Mouse (Mus musculus) testis, adult 2 months (tissue): Measurements from ENCODE around the gene Slc13a4. TPM values are rescaled to one million over a fixed set of nuclear protein-coding genes. Genes with fewer than 3 reads are reported as not detected.

Source experiments
- H3K27ac ChIP-seq: fragments of 200-500 bp; 2 replicates; pipeline ENCODE4 v1.5.1; 2012; ENCODE audit warnings: low read depth, low read length; ENCODE audit not compliant: control insufficient read depth, insufficient read depth
- H3K27me3 ChIP-seq: fragments of 200-500 bp; 2 replicates; pipeline ENCODE4 v1.6.1; 2012; ENCODE audit warnings: mild to moderate bottlenecking, low read length, moderate library complexity; ENCODE audit not compliant: control insufficient read depth, insufficient read depth
- H3K36me3 ChIP-seq: fragments of 200-500 bp; 2 replicates; pipeline ENCODE4 v1.6.1; 2012; ENCODE audit warnings: mild to moderate bottlenecking, low read length; ENCODE audit not compliant: control insufficient read depth, insufficient read depth
- H3K4me1 ChIP-seq: fragments of 200-500 bp; 2 replicates; pipeline ENCODE4 v1.6.1; 2012; ENCODE audit warnings: low read length; ENCODE audit not compliant: control insufficient read depth, insufficient read depth
- H3K4me3 ChIP-seq: fragments of 200-500 bp; 2 replicates; pipeline ENCODE4 v1.5.1; 2012; ENCODE audit warnings: low read depth, mild to moderate bottlenecking, low read length, moderate library complexity, mixed read lengths; ENCODE audit not compliant: control insufficient read depth
- CTCF ChIP-seq: fragments of 200-500 bp; IDR thresholded peaks from 2 replicates; pipeline ENCODE4 v1.5.1; 2012; ENCODE audit warnings: low read depth, mild to moderate bottlenecking, inconsistent platforms, low read length, moderate library complexity; ENCODE audit not compliant: control insufficient read depth, insufficient read depth, insufficient replicate concordance
- POLR2A ChIP-seq: fragments of 200-500 bp; IDR thresholded peaks from 2 replicates; pipeline ENCODE4 v1.6.1; 2012; ENCODE audit warnings: low read depth, mild to moderate bottlenecking, inconsistent platforms, low read length, moderate library complexity; ENCODE audit not compliant: control insufficient read depth
- polyA plus RNA-seq: library from polyadenylated mRNA; depleted of rRNA; stranded (reverse); fragments of >200 nt; gene quantifications from 2 replicates; pipeline ENCODE4 v1.2.3, GENCODE M21; 2012

The Slc13a4 gene
- polyA plus RNA-seq, 1 experiment, result 3.9 TPM

DNA sequence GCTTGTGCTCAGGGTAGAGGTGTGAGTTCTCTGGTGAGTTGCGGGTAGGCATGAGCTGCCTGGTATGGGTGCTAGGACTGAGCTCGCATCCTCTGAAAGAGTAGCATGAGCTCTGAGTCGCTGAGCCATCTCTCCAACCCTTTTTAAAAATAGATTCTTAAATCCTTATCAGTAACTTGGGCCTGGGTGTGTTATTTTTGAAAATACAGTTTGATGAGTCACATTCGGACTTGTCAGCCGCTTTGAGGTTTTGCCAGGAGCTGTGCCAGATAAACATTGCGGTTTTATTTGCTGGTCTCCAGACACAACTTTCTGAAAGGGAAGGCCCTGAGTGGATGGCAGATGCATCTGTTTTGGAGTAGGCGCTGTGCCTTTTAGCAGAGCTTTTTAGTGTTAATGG, 51.2 kb downstream of the Slc13a4 start:
- Histone ChIP-seq H3K4me1 (peaks cover 6% of the 10 kb centered on the region), H3K27me3 (no peaks in the 10 kb centered on the region)
- TF ChIP-seq CTCF, result no peak
- TF ChIP-seq POLR2A, result no peak

DNA sequence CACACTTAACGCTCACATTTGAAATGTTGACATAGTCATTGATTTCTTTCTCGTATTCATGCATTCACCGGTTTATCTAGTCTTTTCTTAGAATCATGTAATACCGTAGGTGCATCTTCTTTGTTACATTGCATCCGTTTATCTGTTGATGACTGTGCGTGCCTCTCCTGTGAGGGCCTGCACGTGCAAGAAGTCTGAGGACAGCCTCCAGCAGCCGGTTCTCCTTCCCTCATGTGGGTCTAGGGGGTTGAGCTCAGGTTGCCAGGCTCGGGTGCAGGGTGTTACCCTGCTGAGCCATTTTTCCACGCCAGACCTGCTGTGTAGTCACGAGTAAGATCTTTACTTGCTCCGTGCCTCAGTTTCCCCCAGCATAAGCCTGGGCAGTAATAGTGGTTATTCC, 52.9 kb downstream of the Slc13a4 start:
- no peaks in the 10 kb centered on the region for H3K36me3 ChIP-seq

More for the DNA sequence above, 51.2 kb downstream of the Slc13a4 start:
- no peaks in the 10 kb centered on the region for H3K36me3 ChIP-seq
- H3K4me3 ChIP-seq, result no peak overlapping the region
- H3K27ac ChIP-seq, result no peak overlapping the region

DNA sequence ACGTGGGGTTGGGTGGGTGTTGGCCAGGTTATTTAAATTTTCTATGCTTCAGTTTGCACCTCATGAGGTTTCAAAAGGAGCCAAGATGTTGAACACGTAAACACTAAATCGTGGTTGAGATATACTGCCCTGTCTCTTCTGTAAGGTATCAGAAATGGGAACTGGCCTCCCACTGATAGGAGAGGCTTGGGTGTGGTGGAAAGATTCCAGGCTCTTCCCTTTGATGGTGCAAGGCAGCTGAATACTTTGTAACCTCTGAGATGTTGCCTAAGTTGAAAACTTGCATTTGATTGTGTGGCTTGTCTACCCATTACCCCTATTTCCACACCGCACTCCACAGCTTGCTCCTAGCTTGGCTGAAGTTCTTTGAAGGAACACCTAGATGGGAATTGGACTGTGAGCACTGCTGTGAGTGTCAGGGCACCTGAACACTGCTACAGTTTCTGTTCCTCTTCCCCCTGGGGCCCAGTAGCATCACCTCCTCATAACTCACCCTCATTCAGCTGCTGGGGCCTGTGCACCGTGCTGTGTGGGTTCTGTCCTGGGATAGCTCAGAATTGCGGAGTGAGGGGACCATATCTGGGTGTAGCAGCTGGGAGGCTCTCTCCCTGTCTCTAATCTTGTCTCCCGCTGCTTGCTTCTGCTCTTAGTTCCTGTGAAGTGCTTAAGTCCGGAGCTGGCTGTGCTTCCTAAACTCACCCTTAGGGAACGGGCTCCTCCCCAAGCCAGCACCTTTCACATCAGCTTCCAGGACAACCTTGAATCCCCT, 53.6 kb downstream of the Slc13a4 start:
- peak overlapping the region; percentile 40 for H3K27ac ChIP-seq
- peaks cover 9% of the 10 kb centered on the region for H3K4me1 ChIP-seq
- H3K36me3 ChIP-seq, result no peaks in the 10 kb centered on the region
- TF ChIP-seq POLR2A, result no peak
- no peak for TF ChIP-seq CTCF
- no peaks in the 10 kb centered on the region for H3K27me3 ChIP-seq
- peak overlapping the region; percentile 32; the same call in 1 of the 2 replicates for H3K4me3 ChIP-seq

More for the DNA sequence above, 52.9 kb downstream of the Slc13a4 start:
- no peak overlapping the region for H3K4me3 ChIP-seq
- no peak for TF ChIP-seq CTCF
- TF ChIP-seq POLR2A, result no peak
- peak overlapping the region; percentile 40 for H3K27ac ChIP-seq
- peaks cover 9% of the 10 kb centered on the region for H3K4me1 ChIP-seq
- H3K27me3 ChIP-seq, result no peaks in the 10 kb centered on the region

DNA sequence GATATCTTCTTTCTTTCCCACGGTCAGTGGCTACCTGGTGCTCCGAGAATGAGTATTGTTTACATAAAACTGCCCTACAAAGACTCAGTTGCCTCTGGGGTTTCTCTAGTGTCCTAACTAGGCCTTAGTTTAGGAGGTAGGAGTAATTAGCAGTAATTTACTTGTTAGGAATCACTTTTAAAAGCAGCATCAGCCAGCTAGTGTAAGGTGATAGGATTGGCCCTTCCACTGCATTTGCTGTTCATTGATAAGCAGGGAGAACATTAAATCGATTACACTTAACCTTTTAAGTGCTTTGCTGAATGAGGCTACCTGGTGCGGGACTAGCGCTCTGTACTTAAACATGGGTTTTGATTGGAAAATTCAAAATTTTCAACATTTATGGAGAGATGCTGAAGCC, 54.5 kb downstream of the Slc13a4 start:
- Histone ChIP-seq H3K4me1 (peaks cover 9% of the 10 kb centered on the region), H3K27me3 (no peaks in the 10 kb centered on the region), H3K4me3 (no peak overlapping the region), H3K27ac (no peak overlapping the region), H3K36me3 (no peaks in the 10 kb centered on the region)
- TF ChIP-seq CTCF (no peak), POLR2A (no peak)

DNA sequence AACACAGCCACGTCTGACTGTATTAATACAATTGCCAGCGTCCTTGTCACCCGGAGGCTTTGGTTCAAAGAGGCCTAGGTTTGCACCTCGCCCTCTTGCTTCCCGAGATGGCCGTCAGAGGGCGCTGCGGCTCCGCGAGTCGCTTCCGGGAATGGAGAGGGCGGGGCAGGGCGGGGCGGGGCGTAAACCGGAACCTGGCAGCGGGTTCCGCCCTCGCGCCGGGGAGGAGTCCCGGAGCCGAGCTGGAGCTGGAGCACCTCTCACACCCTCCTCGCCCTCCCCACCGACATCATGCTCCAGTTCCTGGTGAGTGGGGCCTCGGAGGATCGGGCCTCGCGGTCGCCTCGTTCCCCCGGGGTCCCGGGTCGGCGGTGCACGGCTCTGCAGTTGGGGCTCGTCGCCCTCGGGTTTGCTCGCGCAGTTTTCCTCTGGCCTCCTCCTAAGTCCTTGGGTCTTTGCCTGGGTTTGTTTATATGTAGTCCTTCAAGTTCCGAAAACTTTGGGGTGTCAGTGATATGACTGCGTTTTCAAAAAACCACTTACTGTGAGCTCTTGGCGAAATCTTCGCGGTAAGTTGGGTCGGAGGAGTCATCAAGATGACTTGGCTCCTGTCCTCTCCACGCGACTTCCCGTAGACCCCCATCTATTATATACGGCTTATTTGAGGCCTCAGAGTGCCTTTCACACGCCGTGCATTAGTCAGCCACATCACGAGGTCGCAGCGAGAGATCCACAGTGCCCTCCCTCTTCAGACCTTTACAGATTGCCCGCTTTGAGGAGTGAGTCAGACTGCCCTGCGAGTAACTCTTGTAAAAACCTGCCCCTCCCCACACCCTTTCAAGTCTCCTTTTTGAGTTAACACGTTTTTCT, 55.2 kb downstream of the Slc13a4 start:
- no peaks in the 10 kb centered on the region for H3K27me3 ChIP-seq
- TF ChIP-seq POLR2A, result peak; percentile 85
- TF ChIP-seq CTCF, result peak; percentile 81
- peaks cover 9% of the 10 kb centered on the region for H3K4me1 ChIP-seq
- peak overlapping the region; percentile 68 for H3K27ac ChIP-seq
- H3K4me3 ChIP-seq, result peak overlapping the region; percentile 93
- H3K36me3 ChIP-seq, result no peaks in the 10 kb centered on the region

DNA sequence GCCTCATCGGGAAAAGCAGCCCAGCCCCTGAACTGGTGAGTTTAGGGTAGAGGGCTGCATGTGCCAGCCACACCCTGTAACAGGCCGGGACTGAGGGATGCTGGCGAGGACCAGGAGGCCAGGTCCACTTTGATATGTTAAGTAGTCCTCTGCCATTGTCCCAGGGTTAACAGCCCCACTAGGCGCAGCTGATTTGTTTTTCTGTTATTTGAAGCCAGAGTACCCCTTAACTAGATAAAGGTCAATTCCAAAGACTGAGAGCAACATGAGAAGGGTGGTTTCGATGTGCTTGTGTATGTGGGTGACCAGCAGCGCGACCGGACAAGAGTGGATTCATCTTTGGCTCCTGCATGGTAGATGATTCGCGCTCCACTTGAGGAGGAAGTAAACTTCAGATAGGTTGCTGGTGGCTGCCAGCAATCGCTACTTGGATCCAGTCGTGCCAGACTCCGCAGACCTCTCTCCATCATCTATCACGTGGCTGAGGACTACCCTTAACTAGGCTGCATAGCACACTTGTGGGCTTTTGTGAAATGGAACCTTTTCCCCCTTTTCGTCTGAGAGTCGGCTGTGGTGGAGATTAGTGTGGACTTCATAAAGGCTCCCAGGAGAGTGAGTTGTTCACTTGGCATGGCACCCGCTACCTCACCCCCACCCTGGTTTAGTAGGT, 56.0 kb downstream of the Slc13a4 start:
- Histone ChIP-seq H3K4me3 (peak overlapping the region; percentile 79), H3K27me3 (no peaks in the 10 kb centered on the region), H3K27ac (no peak overlapping the region), H3K4me1 (peaks cover 9% of the 10 kb centered on the region), H3K36me3 (no peaks in the 10 kb centered on the region)
- no peak for TF ChIP-seq POLR2A
- peak; percentile 3; the same call in 1 of the 2 replicates for TF ChIP-seq CTCF

DNA sequence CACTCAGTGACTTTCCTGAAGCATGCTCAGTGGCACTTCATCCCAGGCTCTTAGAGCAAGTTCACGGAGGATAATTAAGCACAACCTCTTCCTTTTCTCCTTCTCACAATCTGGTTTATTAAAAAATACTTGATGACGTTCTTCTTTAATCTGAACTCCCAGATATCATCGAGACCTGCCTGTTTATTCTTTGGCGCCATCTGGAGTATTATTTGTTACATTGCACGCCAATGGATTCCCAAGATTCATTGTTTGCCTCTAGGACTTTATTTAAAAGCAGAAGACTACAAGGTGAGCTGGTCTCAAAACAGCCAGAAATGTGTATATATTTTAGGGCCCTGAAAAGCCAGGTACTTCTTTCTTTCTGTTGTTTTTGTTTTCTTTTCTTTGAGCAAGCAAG, 62.8 kb downstream of the Slc13a4 start:
- no peak overlapping the region for H3K4me3 ChIP-seq
- H3K4me1 ChIP-seq, result no peaks in the 10 kb centered on the region
- H3K36me3 ChIP-seq, result no peaks in the 10 kb centered on the region; the same call in 1 of the 2 replicates
- no peak for TF ChIP-seq CTCF
- no peak for TF ChIP-seq POLR2A
- H3K27ac ChIP-seq, result no peak overlapping the region
- H3K27me3 ChIP-seq, result no peaks in the 10 kb centered on the region
